In the genomic region with DNA sequence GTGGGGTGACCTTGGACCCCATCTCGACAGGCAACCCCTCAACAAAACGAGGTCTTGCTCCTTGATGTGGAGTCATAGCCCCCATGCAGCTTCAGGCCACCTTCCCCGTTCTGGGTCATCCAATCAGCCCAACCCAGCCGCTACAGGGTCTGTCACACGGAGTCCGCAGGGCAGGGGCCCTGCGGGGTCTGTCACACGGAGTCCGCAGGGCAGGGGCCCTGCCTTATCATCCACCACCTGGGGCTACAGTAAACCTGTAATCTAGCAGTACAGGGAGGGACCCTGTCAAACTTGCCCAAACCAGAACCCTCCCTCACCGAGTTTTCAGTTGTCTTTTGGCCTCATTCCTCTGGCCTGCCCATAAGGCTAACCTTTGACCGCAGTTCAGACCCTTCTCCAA, we compare ENCODE assay signal across 11 mouse cellular contexts. TPM values are rescaled to one million over a fixed set of nuclear protein-coding genes. Genes with fewer than 3 reads are reported as not detected.
DNase-seq lines count a peak whose midpoint lies in the region; ATAC-seq lines count a peak whose summit lies in the region.
"Had no signal": no experiment of that assay in that cellular context is flagged by ENCODE, and none has a peak within 500 bp of the region (broad histone marks: within the 10 kb centered on the region; RNA-seq: fewer than 3 reads in every experiment).

No protein-coding gene starts in this region.

- H3K4me2 ChIP-seq in heart, embryonic 11.5 days: peak overlapping the region; percentile 96; the same call in 1 of the 2 replicates
- no peak overlapping the region for H3K4me2 ChIP-seq in midbrain, embryonic 16.5 days (ENCODE audit: low read length)
- H3K4me2 ChIP-seq in limb, embryonic 11.5 days (ENCODE audit: low read depth, severe bottlenecking): peak overlapping the region; percentile 87
- H3K4me2 ChIP-seq in stomach, embryonic 15.5 days: peak overlapping the region; percentile 87

- ATAC-seq in heart, embryonic 11.5 days (replicated peaks; ENCODE audit: insufficient number of reproducible peaks, low FRiP score, low TSS enrichment): no peak
- ATAC-seq in midbrain, embryonic 16.5 days: no peak
- no peak for ATAC-seq in limb, embryonic 11.5 days (ENCODE audit: insufficient number of reproducible peaks, low FRiP score, low TSS enrichment, low read depth)
- no peak for ATAC-seq in stomach, embryonic 15.5 days (ENCODE audit: insufficient read depth, low FRiP score, low read depth)

- H3K4me1 ChIP-seq in heart, embryonic 11.5 days (ENCODE audit: control insufficient read depth, insufficient read depth, low read length): peaks cover 24% of the 10 kb centered on the region
- peaks cover 49% of the 10 kb centered on the region for H3K4me1 ChIP-seq in midbrain, embryonic 10.5 days
- peaks cover 10% of the 10 kb centered on the region for H3K4me1 ChIP-seq in midbrain, embryonic 16.5 days (ENCODE audit: control insufficient read depth, insufficient read depth, low read length)
- H3K4me1 ChIP-seq in limb, embryonic 11.5 days (ENCODE audit: control insufficient read depth, insufficient read depth, low read length): peaks cover 34% of the 10 kb centered on the region
- peaks cover 33% of the 10 kb centered on the region for H3K4me1 ChIP-seq in stomach, embryonic 15.5 days

- no peak overlapping the region for H3K27ac ChIP-seq in heart, embryonic 11.5 days (ENCODE audit: low read depth, low read length)
- H3K27ac ChIP-seq in midbrain, embryonic 10.5 days (replicated peaks): peak overlapping the region; percentile 91; the same call in 1 of the 2 replicates
- H3K27ac ChIP-seq in midbrain, embryonic 16.5 days (ENCODE audit: low read length): no peak overlapping the region
- H3K27ac ChIP-seq in limb, embryonic 11.5 days (replicated peaks; ENCODE audit: low read depth, low read length): peak overlapping the region; percentile 96
- H3K27ac ChIP-seq in stomach, embryonic 15.5 days: peak overlapping the region; percentile 100; the same call in 1 of the 2 replicates

- peaks cover 21% of the 10 kb centered on the region for H3K27me3 ChIP-seq in heart, embryonic 11.5 days (ENCODE audit: control insufficient read depth, insufficient read depth, low read length)
- H3K27me3 ChIP-seq in midbrain, embryonic 10.5 days (ENCODE audit: low read depth, poor library complexity, severe bottlenecking): peaks cover 70% of the 10 kb centered on the region
- peaks cover 12% of the 10 kb centered on the region for H3K27me3 ChIP-seq in midbrain, embryonic 16.5 days (ENCODE audit: control insufficient read depth, insufficient read depth, low read depth, low read length)
- no peaks in the 10 kb centered on the region for H3K27me3 ChIP-seq in limb, embryonic 11.5 days (ENCODE audit: control insufficient read depth, insufficient read depth, low read length)
- no peaks in the 10 kb centered on the region for H3K27me3 ChIP-seq in stomach, embryonic 15.5 days (replicated peaks)

- no peak for DNase-seq in heart, adult 9 months (ENCODE audit: low spot score in 2 of 2)
- DNase-seq in midbrain, embryonic 10.5 days (ENCODE audit: low spot score): no peak
- DNase-seq in limb, embryonic 11.5 days (ENCODE audit: low spot score): no peak
- no peak for DNase-seq in urinary bladder, adult 2 months (ENCODE audit: low spot score)
- DNase-seq in cerebellum, postnatal 14 days: no peak
- DNase-seq: cerebellum, adult 9-10 months; kidney, adult 2 months had no signal

- peak overlapping the region; percentile 86; the same call in 1 of the 2 replicates for H3K4me3 ChIP-seq in heart, embryonic 11.5 days (ENCODE audit: low read depth, low read length)
- H3K4me3 ChIP-seq in midbrain, embryonic 10.5 days: peak overlapping the region; percentile 85; the same call in 1 of the 2 replicates
- no peak overlapping the region for H3K4me3 ChIP-seq in midbrain, embryonic 16.5 days (ENCODE audit: low read depth, low read length)
- peak overlapping the region; percentile 91; the same call in 1 of the 2 replicates for H3K4me3 ChIP-seq in limb, embryonic 11.5 days (ENCODE audit: low read depth, low read length)
- H3K4me3 ChIP-seq in stomach, embryonic 15.5 days (replicated peaks): peak overlapping the region; percentile 89

- no peak overlapping the region for H3K9ac ChIP-seq in heart, embryonic 11.5 days (ENCODE audit: low read depth, low read length)
- no peak overlapping the region for H3K9ac ChIP-seq in midbrain, embryonic 16.5 days (ENCODE audit: low read depth, low read length)
- no peak overlapping the region for H3K9ac ChIP-seq in limb, embryonic 11.5 days (ENCODE audit: low read length)
- no peak overlapping the region for H3K9ac ChIP-seq in stomach, embryonic 15.5 days

- no peaks in the 10 kb centered on the region for H3K36me3 ChIP-seq in heart, embryonic 11.5 days (ENCODE audit: control insufficient read depth, insufficient read depth, low read length)
- H3K36me3 ChIP-seq in midbrain, embryonic 10.5 days: no peaks in the 10 kb centered on the region
- no peaks in the 10 kb centered on the region for H3K36me3 ChIP-seq in midbrain, embryonic 16.5 days (ENCODE audit: control insufficient read depth, insufficient read depth, low read length)
- no peaks in the 10 kb centered on the region for H3K36me3 ChIP-seq in limb, embryonic 11.5 days (ENCODE audit: control insufficient read depth, insufficient read depth, low read length)
- H3K36me3 ChIP-seq in stomach, embryonic 15.5 days: no peaks in the 10 kb centered on the region

- 12% methylated on average over 11 of the region's 11 CpGs for WGBS in heart, embryonic 11.5 days (ENCODE audit: insufficient replicate concordance)
- WGBS in midbrain, embryonic 10.5 days: 6% methylated on average over 11 of the region's 11 CpGs
- 19% methylated on average over 11 of the region's 11 CpGs for WGBS in midbrain, embryonic 16.5 days
- WGBS in limb, embryonic 11.5 days: 9% methylated on average over 11 of the region's 11 CpGs
- WGBS in stomach, embryonic 15.5 days: 24% methylated on average over 11 of the region's 11 CpGs

- H3K9me3 ChIP-seq in heart, embryonic 11.5 days (replicated peaks; ENCODE audit: control insufficient read depth, low read length): no peaks in the 10 kb centered on the region
- no peaks in the 10 kb centered on the region for H3K9me3 ChIP-seq in midbrain, embryonic 10.5 days (replicated peaks)
- H3K9me3 ChIP-seq in midbrain, embryonic 16.5 days (replicated peaks; ENCODE audit: control insufficient read depth, low read length, poor library complexity, severe bottlenecking): no peaks in the 10 kb centered on the region
- no peaks in the 10 kb centered on the region for H3K9me3 ChIP-seq in limb, embryonic 11.5 days (ENCODE audit: control insufficient read depth, low read length)
- H3K9me3 ChIP-seq in stomach, embryonic 15.5 days: no peaks in the 10 kb centered on the region

RNA-seq across cellular contexts. Expression of gene Tead3, which starts 1.4 kb away (rescaled TPM):
- 6.5 and 7.5 TPM in 2 replicates for polyA plus RNA-seq in heart, embryonic 11.5 days (2014; fragmentation: Nextera tagmentation; extraction: Ambion mirVana)
- polyA plus RNA-seq in midbrain, embryonic 10.5 days (2016; fragmentation: Nextera tagmentation; extraction: Ambion mirVana): 5.0 and 5.2 TPM in 2 replicates
- polyA plus RNA-seq in midbrain, embryonic 16.5 days (2015; fragmentation: Nextera tagmentation; extraction: Ambion mirVana): 1.3 and 1.4 TPM in 2 replicates
- polyA plus RNA-seq in limb, embryonic 11.5 days (2014; fragmentation: Nextera tagmentation; extraction: Ambion mirVana): 10.0 and 10.6 TPM in 2 replicates
- polyA plus RNA-seq in stomach, embryonic 15.5 days (2015; fragmentation: Nextera tagmentation; extraction: Ambion mirVana): 11.5 and 12.0 TPM in 2 replicates
- 41.6 and 64.2 TPM in 2 replicates for polyA plus RNA-seq in urinary bladder, adult 2 months (2012; rRNA removed)

RNA-seq across cellular contexts. Expression of gene Tulp1, which starts 13.0 kb away (rescaled TPM):
- polyA plus RNA-seq in heart, embryonic 11.5 days (2014; fragmentation: Nextera tagmentation; extraction: Ambion mirVana): 2.9 and 5.0 TPM in 2 replicates
- polyA plus RNA-seq in midbrain, embryonic 10.5 days (2016; fragmentation: Nextera tagmentation; extraction: Ambion mirVana): 2.8 and 5.0 TPM in 2 replicates
- 1.4 and 1.7 TPM in 2 replicates for polyA plus RNA-seq in midbrain, embryonic 16.5 days (2015; fragmentation: Nextera tagmentation; extraction: Ambion mirVana)
- 3.4 and 4.4 TPM in 2 replicates for polyA plus RNA-seq in limb, embryonic 11.5 days (2014; fragmentation: Nextera tagmentation; extraction: Ambion mirVana)
- 4.2 and 5.0 TPM in 2 replicates for polyA plus RNA-seq in stomach, embryonic 15.5 days (2015; fragmentation: Nextera tagmentation; extraction: Ambion mirVana)
- 0.65 and 0.84 TPM in 2 replicates for polyA plus RNA-seq in urinary bladder, adult 2 months (2012; rRNA removed)
- polyA plus RNA-seq: liver, adult 2 months had no signal

RNA-seq across cellular contexts. Expression of gene Rpl10a, which starts 23.7 kb away (rescaled TPM):
- 408 and 446 TPM in 2 replicates for polyA plus RNA-seq in heart, embryonic 11.5 days (2014; fragmentation: Nextera tagmentation; extraction: Ambion mirVana)
- polyA plus RNA-seq in midbrain, embryonic 10.5 days (2016; fragmentation: Nextera tagmentation; extraction: Ambion mirVana): 426 and 489 TPM in 2 replicates
- polyA plus RNA-seq in midbrain, embryonic 16.5 days (2015; fragmentation: Nextera tagmentation; extraction: Ambion mirVana): 304 and 312 TPM in 2 replicates
- 616 TPM in 2 replicates for polyA plus RNA-seq in limb, embryonic 11.5 days (2014; fragmentation: Nextera tagmentation; extraction: Ambion mirVana)
- polyA plus RNA-seq in stomach, embryonic 15.5 days (2015; fragmentation: Nextera tagmentation; extraction: Ambion mirVana): 490 and 616 TPM in 2 replicates
- polyA plus RNA-seq in urinary bladder, adult 2 months (2012; rRNA removed): 1,892 and 2,281 TPM in 2 replicates

RNA-seq across cellular contexts. Expression of gene Fance, which starts 38.7 kb away (rescaled TPM):
- 15.3 and 17.3 TPM in 2 replicates for polyA plus RNA-seq in heart, embryonic 11.5 days (2014; fragmentation: Nextera tagmentation; extraction: Ambion mirVana)
- 28.2 and 30.8 TPM in 2 replicates for polyA plus RNA-seq in midbrain, embryonic 10.5 days (2016; fragmentation: Nextera tagmentation; extraction: Ambion mirVana)
- polyA plus RNA-seq in midbrain, embryonic 16.5 days (2015; fragmentation: Nextera tagmentation; extraction: Ambion mirVana): 25.2 and 26.3 TPM in 2 replicates
- 27.3 and 29.4 TPM in 2 replicates for polyA plus RNA-seq in limb, embryonic 11.5 days (2014; fragmentation: Nextera tagmentation; extraction: Ambion mirVana)
- polyA plus RNA-seq in stomach, embryonic 15.5 days (2015; fragmentation: Nextera tagmentation; extraction: Ambion mirVana): 26.9 and 29.9 TPM in 2 replicates
- 11.6 and 18.0 TPM in 2 replicates for polyA plus RNA-seq in urinary bladder, adult 2 months (2012; rRNA removed)

Comparison
In these comparisons a context has a peak if more than half of its experiments do, and no peak if none do; other contexts are left out.
1. H3K27ac ChIP-seq: peak in midbrain, embryonic 10.5 days (single experiment), limb, embryonic 11.5 days (single experiment) and stomach, embryonic 15.5 days (single experiment); none in heart, embryonic 11.5 days (single experiment) and midbrain, embryonic 16.5 days (single experiment).